Mouse (Mus musculus) frontal cortex, postnatal 10 days (tissue): Measurements from ENCODE around the gene Ang2.

ENCODE experiments used
- DNase-seq, 2 experiments: peaks; one replicate each; pipeline ENCODE4 v3.0.0; 2022; ENCODE audit warnings: low spot score in 2 of 2, mixed read lengths in 1 of 2

Gene Ang2

GRCm38 (mm10) chr14:51150206-51150831 lies 48.6 kb downstream of the Ang2 start:
- DNase-seq = no peak

- no peak for DNase-seq
These were observed 49.8 kb downstream of the Ang2 start for GRCm38 (mm10) chr14:51149164-51149563.

- no peak for DNase-seq
These were observed 50.9 kb downstream of the Ang2 start for GRCm38 (mm10) chr14:51148006-51148405.

- DNase-seq = no peak
These were observed 52.3 kb downstream of the Ang2 start, which contains the start of gene Rnase1 for GRCm38 (mm10) chr14:51146685-51147084. Rnase1 (minus strand) TSS chr14:51146785.

- DNase-seq = no peak
These were observed 53.4 kb downstream of the Ang2 start for GRCm38 (mm10) chr14:51145521-51145920.
